Mouse (Mus musculus): ENCODE data around the gene Chst4. TPM values are rescaled to one million over a fixed set of nuclear protein-coding genes. Genes with fewer than 3 reads are reported as not detected.

Chst4 gene
- total and polyA plus RNA-seq, 2 experiments from 2014 or later = 1.9 to 2.0 TPM

- Histone ChIP-seq H3K27ac (ENCODE audit: low read depth) (no peak overlapping the region), H3K9ac (replicated peaks; ENCODE audit: low read depth, low read length) (no peak overlapping the region), H3K27me3 (ENCODE audit: control insufficient read depth, insufficient read depth, low read length) (no peaks in the 10 kb centered on the region), H3K36me3 (replicated peaks; ENCODE audit: control insufficient read depth, insufficient read depth, low read length) (no peaks in the 10 kb centered on the region), H3K9me3 (replicated peaks; ENCODE audit: control insufficient read depth, low read length) (no peaks in the 10 kb centered on the region), H3K4me1 (ENCODE audit: control insufficient read depth, insufficient read depth) (no peaks in the 10 kb centered on the region), H3K4me2 (ENCODE audit: low read depth, low read length) (no peak overlapping the region), H3K4me3 (ENCODE audit: low read depth, low read length) (no peak overlapping the region)
- WGBS = 69% methylated on average over 15 of the region's 15 CpGs
- no peak for ATAC-seq (ENCODE audit: insufficient read depth, low read depth)
- no peak for TF ChIP-seq EP300 (IDR thresholded peaks at IDR 0.05; ENCODE audit: low read depth)
- no peak for DNase-seq (ENCODE audit: low spot score)
Observed at GRCm38 (mm10) chr8:109982386-109983105, 57.0 kb downstream of the Chst4 start.

- ATAC-seq (ENCODE audit: insufficient read depth, low read depth) = no peak
- TF ChIP-seq EP300 (IDR thresholded peaks at IDR 0.05; ENCODE audit: low read depth) = no peak
- no peak for TF ChIP-seq CTCF (IDR thresholded peaks at IDR 0.05; ENCODE audit: low read depth)
- Histone ChIP-seq H3K4me3 (ENCODE audit: low read depth, low read length) (no peak overlapping the region), H3K27me3 (ENCODE audit: control insufficient read depth, insufficient read depth, low read length) (no peaks in the 10 kb centered on the region), H3K36me3 (replicated peaks; ENCODE audit: control insufficient read depth, insufficient read depth, low read length) (no peaks in the 10 kb centered on the region), H3K4me1 (ENCODE audit: control insufficient read depth, insufficient read depth) (no peaks in the 10 kb centered on the region), H3K9me3 (replicated peaks; ENCODE audit: control insufficient read depth, low read length) (peaks cover 12% of the 10 kb centered on the region; the same call in 1 of the 2 replicates), H3K27ac (ENCODE audit: low read depth) (no peak overlapping the region), H3K4me2 (ENCODE audit: low read depth, low read length) (no peak overlapping the region), H3K9ac (replicated peaks; ENCODE audit: low read depth, low read length) (no peak overlapping the region)
- no peak for DNase-seq (ENCODE audit: low spot score)
- 73% methylated on average over 6 of the region's 6 CpGs for WGBS
Observed at GRCm38 (mm10) chr8:109979339-109979738, 60.2 kb downstream of the Chst4 start.

Other genes starting within 250 kb of the Chst4 start
- gene Phlpp2, start 171.2 kb downstream of the Chst4 start, total RNA-seq (2014; rRNA removed; ENCODE audit: low replicate concordance) = 2.2 and 2.3 TPM in 2 replicates
- gene Phlpp2, start 171.2 kb downstream of the Chst4 start, polyA plus RNA-seq (2015; fragmentation: Nextera tagmentation; extraction: Ambion mirVana) = 0.67 and 0.80 TPM in 2 replicates
- 0.19 and 1.9 TPM in 2 replicates for gene Marveld3, start 77.5 kb downstream of the Chst4 start, total RNA-seq (2014; rRNA removed; ENCODE audit: low replicate concordance)
- 0.36 TPM in 2 replicates for gene Marveld3, start 77.5 kb downstream of the Chst4 start, polyA plus RNA-seq (2015; fragmentation: Nextera tagmentation; extraction: Ambion mirVana)
- gene Tat, start 49.3 kb downstream of the Chst4 start, total RNA-seq (2014; rRNA removed; ENCODE audit: low replicate concordance) = 1.2 and 2.9 TPM in 2 replicates
- 0.26 and 0.34 TPM in 2 replicates for gene Tat, start 49.3 kb downstream of the Chst4 start, polyA plus RNA-seq (2015; fragmentation: Nextera tagmentation; extraction: Ambion mirVana)
- gene Zfp612, start 40.0 kb upstream of the Chst4 start, total RNA-seq (2014; rRNA removed; ENCODE audit: low replicate concordance) = 4.0 and 4.2 TPM in 2 replicates
- 5.3 and 5.9 TPM in 2 replicates for gene Zfp612, start 40.0 kb upstream of the Chst4 start, polyA plus RNA-seq (2015; fragmentation: Nextera tagmentation; extraction: Ambion mirVana)
- gene Gm21964, start 61.5 kb upstream of the Chst4 start, total RNA-seq (2014; rRNA removed; ENCODE audit: low replicate concordance) = not detected in 2 replicates
- gene Gm21964, start 61.5 kb upstream of the Chst4 start, polyA plus RNA-seq (2015; fragmentation: Nextera tagmentation; extraction: Ambion mirVana) = not detected in 2 replicates
- gene Gm17720, start 63.0 kb upstream of the Chst4 start, total RNA-seq (2014; rRNA removed; ENCODE audit: low replicate concordance) = not detected in 2 replicates
- gene Gm17720, start 63.0 kb upstream of the Chst4 start, polyA plus RNA-seq (2015; fragmentation: Nextera tagmentation; extraction: Ambion mirVana) = not detected in 2 replicates
- not detected in 2 replicates for gene Calb2, start 128.5 kb upstream of the Chst4 start, total RNA-seq (2014; rRNA removed; ENCODE audit: low replicate concordance)
- gene Calb2, start 128.5 kb upstream of the Chst4 start, polyA plus RNA-seq (2015; fragmentation: Nextera tagmentation; extraction: Ambion mirVana) = 0.11 and 0.18 TPM in 2 replicates
- gene Cmtr2, start 175.9 kb upstream of the Chst4 start, total RNA-seq (2014; rRNA removed; ENCODE audit: low replicate concordance) = 6.9 and 12.1 TPM in 2 replicates
- 3.0 and 3.1 TPM in 2 replicates for gene Cmtr2, start 175.9 kb upstream of the Chst4 start, polyA plus RNA-seq (2015; fragmentation: Nextera tagmentation; extraction: Ambion mirVana)
- gene Hydin, start 227.2 kb upstream of the Chst4 start, total RNA-seq (2014; rRNA removed; ENCODE audit: low replicate concordance) = 0.04 TPM in 2 replicates
- gene Hydin, start 227.2 kb upstream of the Chst4 start, polyA plus RNA-seq (2015; fragmentation: Nextera tagmentation; extraction: Ambion mirVana) = 0.03 and 0.04 TPM in 2 replicates